Mouse (Mus musculus) liver, embryonic 13.5 days (tissue): Measurements from ENCODE around the gene Map2k7. TPM values are rescaled to one million over a fixed set of nuclear protein-coding genes. Genes with fewer than 3 reads are reported as not detected.
A peak's percentile ranks its signal among the peaks of the same experiment; 100 is the strongest.

Experiments
- ATAC-seq: fragments of 200-750 bp; cut with Nextera tagmentation; 2 replicates; pipeline ENCODE4 v1.8.0; 2017; ENCODE audit warnings: low read depth, mild to moderate bottlenecking, moderate number of reproducible peaks, moderate library complexity
- DNase-seq: peaks from one replicate; pipeline ENCODE4 v3.0.0; 2022
- H3K27ac ChIP-seq: fragments of 300-500 bp; sonication (generic); 2 replicates; pipeline ENCODE4 v1.5.1; 2015; ENCODE audit warnings: moderate library complexity, mild to moderate bottlenecking, inconsistent platforms
- H3K27me3 ChIP-seq: fragments of 300-500 bp; sonication (generic); 2 replicates; pipeline ENCODE4 v1.6.1; 2015; ENCODE audit warnings: mild to moderate bottlenecking, inconsistent platforms
- H3K36me3 ChIP-seq: fragments of 300-500 bp; sonication (generic); 2 replicates; pipeline ENCODE4 v1.6.1; 2015; ENCODE audit warnings: mild to moderate bottlenecking, inconsistent platforms
- H3K4me1 ChIP-seq: fragments of 300-500 bp; sonication (generic); replicated peaks from 2 replicates; pipeline ENCODE4 v1.6.1; 2015; ENCODE audit warnings: inconsistent platforms
- H3K4me2 ChIP-seq: fragments of 300-500 bp; sonication (generic); 2 replicates; pipeline ENCODE4 v1.6.1; 2015; ENCODE audit warnings: inconsistent platforms, mild to moderate bottlenecking, moderate library complexity
- H3K4me3 ChIP-seq: fragments of 300-500 bp; sonication (generic); replicated peaks from 2 replicates; pipeline ENCODE4 v1.5.1; 2015; ENCODE audit warnings: mild to moderate bottlenecking, inconsistent platforms
- H3K9ac ChIP-seq: fragments of 300-500 bp; sonication (generic); 2 replicates; pipeline ENCODE4 v1.6.1; 2015; ENCODE audit warnings: mild to moderate bottlenecking, inconsistent platforms
- H3K9me3 ChIP-seq: fragments of 300-500 bp; sonication (generic); replicated peaks from 2 replicates; pipeline ENCODE4 v1.6.1; 2016; ENCODE audit warnings: inconsistent platforms
- WGBS: fragments of 180-500 bp; shearing (Covaris S2); methylation state at CpG from one replicate; pipeline ENCODE4 v1.1.7; 2015; ENCODE audit not compliant: insufficient replicate concordance; 5-methylcytosine and 5-hydroxymethylcytosine counted together
- polyA plus RNA-seq: library from polyadenylated mRNA; unstranded; fragments of >200 nt; fragmentation: Nextera tagmentation; extraction: Ambion mirVana; gene quantifications from 2 replicates; pipeline ENCODE4 v1.2.1, GENCODE M21; 2015

Gene Map2k7
- polyA plus RNA-seq, 1 experiment from 2014 or later: 10.6 TPM

GRCm38 (mm10) chr8:4263105-4263791 is 24.7 kb downstream of the Map2k7 start:
- Histone ChIP-seq H3K4me1 (peaks cover 19% of the 10 kb centered on the region), H3K27ac (no peak overlapping the region), H3K4me2 (no peak overlapping the region), H3K9me3 (no peaks in the 10 kb centered on the region), H3K9ac (no peak overlapping the region), H3K36me3 (peaks cover 87% of the 10 kb centered on the region), H3K4me3 (no peak overlapping the region), H3K27me3 (no peaks in the 10 kb centered on the region)
- ATAC-seq (no peak), DNase-seq (no peak)
- WGBS: 69% methylated on average over 8 of the region's 8 CpGs

- Histone ChIP-seq H3K27ac (no peak overlapping the region), H3K9me3 (no peaks in the 10 kb centered on the region), H3K4me1 (no peaks in the 10 kb centered on the region), H3K4me2 (no peak overlapping the region), H3K9ac (no peak overlapping the region), H3K4me3 (no peak overlapping the region), H3K36me3 (peaks cover 100% of the 10 kb centered on the region), H3K27me3 (no peaks in the 10 kb centered on the region)
- 83% methylated on average over 15 of the region's 15 CpGs for WGBS
- DNase-seq: no peak
- no peak for ATAC-seq
These were observed 26.8 kb downstream of the Map2k7 start for GRCm38 (mm10) chr8:4265160-4265914.

- no peak overlapping the region for H3K27ac ChIP-seq
- no peak overlapping the region for H3K4me3 ChIP-seq
- ATAC-seq (peak; percentile 56; the same call in 1 of the 2 replicates), DNase-seq (no peak)
- WGBS: 79% methylated on average over 15 of the region's 15 CpGs
- H3K9ac ChIP-seq: no peak overlapping the region
- peaks cover 98% of the 10 kb centered on the region for H3K36me3 ChIP-seq
- no peak overlapping the region for H3K4me2 ChIP-seq
- no peaks in the 10 kb centered on the region for H3K27me3 ChIP-seq
- no peaks in the 10 kb centered on the region for H3K9me3 ChIP-seq
- H3K4me1 ChIP-seq: no peaks in the 10 kb centered on the region
These were observed 29.1 kb downstream of the Map2k7 start for GRCm38 (mm10) chr8:4267627-4268026.

- Histone ChIP-seq H3K36me3 (peaks cover 92% of the 10 kb centered on the region), H3K4me2 (no peak overlapping the region), H3K4me1 (peaks cover 13% of the 10 kb centered on the region), H3K27me3 (no peaks in the 10 kb centered on the region), H3K9me3 (no peaks in the 10 kb centered on the region), H3K9ac (no peak overlapping the region), H3K4me3 (no peak overlapping the region), H3K27ac (no peak overlapping the region)
- no peak for ATAC-seq
- DNase-seq: no peak
- 89% methylated on average over 6 of the region's 6 CpGs for WGBS
These were observed 31.1 kb downstream of the Map2k7 start for GRCm38 (mm10) chr8:4269609-4270008.

- under 1% methylated on average over 39 of the region's 39 CpGs for WGBS
- H3K9me3 ChIP-seq: no peaks in the 10 kb centered on the region
- peak; percentile 89 for DNase-seq
- H3K4me1 ChIP-seq: peaks cover 28% of the 10 kb centered on the region
- peak within 1 kb of the TSS; percentile 60 for H3K27ac ChIP-seq
- peaks cover 33% of the 10 kb centered on the region for H3K36me3 ChIP-seq
- peak; percentile 98 for ATAC-seq
- H3K4me2 ChIP-seq: peak within 1 kb of the TSS; percentile 70
- H3K4me3 ChIP-seq: peak within 1 kb of the TSS; percentile 77
- no peaks in the 10 kb centered on the region for H3K27me3 ChIP-seq
- peak within 1 kb of the TSS; percentile 85 for H3K9ac ChIP-seq
These were observed 37.0 kb downstream of the Map2k7 start, which contains the start of gene Timm44 for GRCm38 (mm10) chr8:4275275-4276110. Gene Timm44 (minus strand): TSS chr8:4275913.

GRCm38 (mm10) chr8:4276111-4276465 is 37.5 kb downstream of the Map2k7 start:
- ATAC-seq (no peak; the same call in 1 of the 2 replicates), DNase-seq (no peak)
- Histone ChIP-seq H3K4me1 (peaks cover 28% of the 10 kb centered on the region), H3K36me3 (peaks cover 29% of the 10 kb centered on the region), H3K27me3 (no peaks in the 10 kb centered on the region), H3K9me3 (no peaks in the 10 kb centered on the region), H3K27ac (peak overlapping the region; percentile 60), H3K9ac (peak overlapping the region; percentile 85), H3K4me3 (peak overlapping the region; percentile 77), H3K4me2 (peak overlapping the region; percentile 70)
- WGBS: 21% methylated on average over 9 of the region's 9 CpGs

- Histone ChIP-seq H3K4me1 (0 out of 2 replicates have a peak, but pooled peaks cover 3% of the 10 kb centered on the region), H3K4me2 (no peak overlapping the region), H3K9me3 (no peaks in the 10 kb centered on the region), H3K36me3 (peaks cover 97% of the 10 kb centered on the region), H3K4me3 (no peak overlapping the region), H3K9ac (no peak overlapping the region), H3K27ac (no peak overlapping the region), H3K27me3 (no peaks in the 10 kb centered on the region)
- no peak for DNase-seq
- WGBS: 80% methylated on average over 5 of the region's 5 CpGs
- no peak for ATAC-seq
These were observed 54.2 kb downstream of the Map2k7 start for GRCm38 (mm10) chr8:4292738-4293137.

Other genes with a start within 250 kb of the Map2k7 start
- gene Cd209f, start 132.9 kb upstream of the Map2k7 start, polyA plus RNA-seq: 0.31 and 0.35 TPM in 2 replicates
- gene Cd209g, start 104.6 kb upstream of the Map2k7 start, polyA plus RNA-seq: not detected in 2 replicates
- 5.6 and 6.3 TPM in 2 replicates for gene Evi5l, start 72.2 kb upstream of the Map2k7 start, polyA plus RNA-seq
- 0.24 and 0.46 TPM in 2 replicates for gene Prr36, start 21.3 kb upstream of the Map2k7 start, polyA plus RNA-seq
- gene Lrrc8e, start 11.9 kb upstream of the Map2k7 start, polyA plus RNA-seq: 0.09 and 0.13 TPM in 2 replicates
- 0.19 and 0.23 TPM in 2 replicates for gene Gm49320, start 125 bp downstream of the Map2k7 start, polyA plus RNA-seq
- gene Tgfbr3l, start 9.5 kb downstream of the Map2k7 start, polyA plus RNA-seq: 0.61 and 0.66 TPM in 2 replicates
- gene Snapc2, start 14.3 kb downstream of the Map2k7 start, polyA plus RNA-seq: 19.7 and 20.3 TPM in 2 replicates
- gene Ctxn1, start 20.5 kb downstream of the Map2k7 start, polyA plus RNA-seq: 3.0 TPM in 2 replicates
- 38.1 and 44.1 TPM in 2 replicates for gene Timm44, start 37.2 kb downstream of the Map2k7 start, polyA plus RNA-seq
- gene Ccl25, start 86.5 kb downstream of the Map2k7 start, polyA plus RNA-seq: 8.9 and 9.2 TPM in 2 replicates
- 144 and 179 TPM in 2 replicates for gene Elavl1, start 86.7 kb downstream of the Map2k7 start, polyA plus RNA-seq